Mouse (Mus musculus) lung, postnatal 10 days (tissue): ENCODE data around the gene Uck1.

Source experiments
- DNase-seq: peaks from one replicate; pipeline ENCODE4 v3.0.0; 2021

The Uck1 gene

GRCm38 (mm10) chr2:32258887-32259533 is 949 bp downstream of the Uck1 start:
- no peak for DNase-seq

- no peak for DNase-seq
Observed at GRCm38 (mm10) chr2:32256273-32256672, 3.7 kb downstream of the Uck1 start.

- no peak for DNase-seq
Observed at GRCm38 (mm10) chr2:32254563-32254962, 5.4 kb downstream of the Uck1 start.

GRCm38 (mm10) chr2:32253352-32253751 is 6.6 kb downstream of the Uck1 start:
- peak; percentile 56 for DNase-seq

- DNase-seq: peak; percentile 36
Observed at GRCm38 (mm10) chr2:32252658-32253057, 7.3 kb downstream of the Uck1 start.

- DNase-seq: peak; percentile 65
Observed at GRCm38 (mm10) chr2:32251791-32252527, 8.0 kb downstream of the Uck1 start.

- DNase-seq: peak; percentile 79
Observed at GRCm38 (mm10) chr2:32248377-32249361, 11.3 kb downstream of the Uck1 start.

GRCm38 (mm10) chr2:32246741-32247140 is 13.2 kb downstream of the Uck1 start:
- DNase-seq: no peak

GRCm38 (mm10) chr2:32242986-32243385 is 17.0 kb downstream of the Uck1 start:
- no peak for DNase-seq

- DNase-seq: no peak
Observed at GRCm38 (mm10) chr2:32240591-32240990, 19.4 kb downstream of the Uck1 start.

- no peak for DNase-seq
Observed at GRCm38 (mm10) chr2:32238708-32239435, 21.1 kb downstream of the Uck1 start.

- DNase-seq: no peak
Observed at GRCm38 (mm10) chr2:32237571-32237970, 22.4 kb downstream of the Uck1 start.

GRCm38 (mm10) chr2:32236760-32237487 is 23.0 kb downstream of the Uck1 start:
- DNase-seq: peak; percentile 76

- peak; percentile 93 for DNase-seq
Observed at GRCm38 (mm10) chr2:32235886-32236759, 23.8 kb downstream of the Uck1 start, which contains the start of gene Pomt1. Gene Pomt1, plus strand, starts transcription at chr2:32236590.

- no peak for DNase-seq
Observed at GRCm38 (mm10) chr2:32235433-32235832, 24.5 kb downstream of the Uck1 start.

GRCm38 (mm10) chr2:32222057-32222456 is 37.9 kb downstream of the Uck1 start:
- no peak for DNase-seq

GRCm38 (mm10) chr2:32221577-32221976 is 38.4 kb downstream of the Uck1 start:
- DNase-seq: no peak

- no peak for DNase-seq
Observed at GRCm38 (mm10) chr2:32220969-32221368, 39.0 kb downstream of the Uck1 start.

GRCm38 (mm10) chr2:32220021-32220420 is 39.9 kb downstream of the Uck1 start:
- no peak for DNase-seq

- DNase-seq: no peak
Observed at GRCm38 (mm10) chr2:32219501-32219900, 40.5 kb downstream of the Uck1 start.
